Comparison of ENCODE assay signal across 7 mouse cellular contexts in the genomic region with DNA sequence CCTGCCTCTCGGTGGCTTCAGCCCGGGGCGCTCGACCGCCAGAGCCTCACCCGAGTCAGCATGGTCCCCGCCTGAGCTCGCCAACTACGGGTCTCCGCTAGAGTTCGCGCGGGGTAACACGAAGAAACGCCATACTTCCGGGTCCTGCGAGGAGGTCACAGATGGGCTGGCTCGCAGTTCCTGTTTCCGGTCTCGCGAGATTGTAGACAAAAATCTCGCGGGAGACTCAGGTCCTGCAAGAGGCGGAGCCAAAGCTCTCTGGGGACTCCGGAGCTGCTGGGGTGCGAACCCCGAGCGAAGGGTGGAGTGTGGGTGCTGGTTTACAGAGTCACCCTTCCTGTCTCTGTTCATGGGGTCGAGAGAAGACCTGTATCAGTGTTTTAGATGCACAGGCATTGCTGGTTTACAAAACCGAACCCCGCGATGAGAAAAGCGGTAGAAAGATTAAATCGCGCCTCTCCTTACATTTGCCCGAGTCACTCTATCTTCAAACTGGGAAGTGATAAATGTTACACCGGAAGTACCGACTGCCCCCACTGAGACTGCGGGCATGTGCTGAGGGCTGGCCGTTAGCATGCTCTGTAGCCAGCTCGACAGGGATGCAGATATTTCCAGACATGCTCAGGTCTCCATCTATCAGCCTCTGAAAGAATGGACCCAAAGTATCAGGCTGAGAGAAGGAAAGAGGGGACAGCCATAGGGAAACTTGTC. TPM values are rescaled to one million over a fixed set of nuclear protein-coding genes. Genes with fewer than 3 reads are reported as not detected.
A peak's percentile ranks its signal among the peaks of the same experiment; 100 is the strongest.
DNase-seq lines count a peak whose midpoint lies in the region; ATAC-seq lines count a peak whose summit lies in the region.

A gene (minus strand): TSS at position 198 of the 711 bp plus-strand sequence.

- DNase-seq in adrenal gland, adult 2 months = peak; percentile 94
- DNase-seq in embryo, embryonic 11.5 days (ENCODE audit: low read depth, low spot score) = peak; percentile 95
- DNase-seq in gastrocnemius, postnatal 36 days = peak; percentile 83 to 89
- peak; percentile 94 to 97 for DNase-seq in left cerebral cortex, postnatal 25 days (ENCODE audit: low spot score in 2 of 2)
- peak; percentile 94 for DNase-seq in midbrain, embryonic 10.5 days (ENCODE audit: low spot score)
- DNase-seq in right cerebral cortex, postnatal 4 days = peak; percentile 78

- ATAC-seq in intestine, embryonic 15.5 days = peak; percentile 98

- H3K27me3 ChIP-seq in intestine, embryonic 15.5 days (replicated peaks) = no peaks in the 10 kb centered on the region
- no peaks in the 10 kb centered on the region for H3K27me3 ChIP-seq in midbrain, embryonic 10.5 days (ENCODE audit: low read depth, poor library complexity, severe bottlenecking)

- no peaks in the 10 kb centered on the region for H3K36me3 ChIP-seq in intestine, embryonic 15.5 days
- H3K36me3 ChIP-seq in midbrain, embryonic 10.5 days = 0 out of 2 replicates have a peak, but pooled peaks cover 4% of the 10 kb centered on the region

- 0 out of 2 replicates have a peak, but pooled peaks cover 3% of the 10 kb centered on the region for H3K4me1 ChIP-seq in intestine, embryonic 15.5 days (replicated peaks)
- H3K4me1 ChIP-seq in midbrain, embryonic 10.5 days = peaks cover 18% of the 10 kb centered on the region

- intact Hi-C loops in gastrocnemius, postnatal 36 days (cut with DNase I) = no loop called here
- intact Hi-C loops in left cerebral cortex, postnatal 25 days (cut with DNase I) = loop anchor here (2.0 kb wide), 1 partner anchor 40 kb away; no protein-coding TSS in a partner anchor

- peak within 1 kb of the TSS; percentile 76 for H3K4me2 ChIP-seq in intestine, embryonic 15.5 days (replicated peaks)

- peak within 1 kb of the TSS; percentile 83 for H3K27ac ChIP-seq in intestine, embryonic 15.5 days
- peak within 1 kb of the TSS; percentile 94 for H3K27ac ChIP-seq in midbrain, embryonic 10.5 days (replicated peaks)

- H3K9me3 ChIP-seq in intestine, embryonic 15.5 days = no peaks in the 10 kb centered on the region
- no peaks in the 10 kb centered on the region for H3K9me3 ChIP-seq in midbrain, embryonic 10.5 days (replicated peaks)

- peak within 1 kb of the TSS; percentile 56 for H3K4me3 ChIP-seq in intestine, embryonic 15.5 days (replicated peaks)
- peak within 1 kb of the TSS; percentile 87 for H3K4me3 ChIP-seq in midbrain, embryonic 10.5 days

- 2% methylated on average over 41 of the region's 41 CpGs for WGBS in intestine, embryonic 15.5 days
- WGBS in midbrain, embryonic 10.5 days = 3% methylated on average over 41 of the region's 41 CpGs

- H3K9ac ChIP-seq in intestine, embryonic 15.5 days = peak within 1 kb of the TSS; percentile 56

RNA-seq across cellular contexts. Expression of the gene that starts here (rescaled TPM):
- total RNA-seq in adrenal gland, adult 2 months (2021) = 10 to 100 TPM in 1 of 2 experiments, 1 to 10 TPM in 1; 8.7 to 14.2 TPM
- 3.9 and 4.3 TPM in 2 replicates for polyA plus RNA-seq in adrenal gland, adult 2 months (2012; rRNA removed)
- total RNA-seq in gastrocnemius, postnatal 36 days (2021) = 1 to 10 TPM; 6.0 to 6.8 TPM
- 8.8 and 8.9 TPM in 2 replicates for polyA plus RNA-seq in intestine, embryonic 15.5 days (2015; fragmentation: Nextera tagmentation; extraction: Ambion mirVana)
- 1 to 10 TPM; 7.5 to 7.6 TPM for total RNA-seq in left cerebral cortex, postnatal 25 days (2021)
- polyA plus RNA-seq in midbrain, embryonic 10.5 days (2016; fragmentation: Nextera tagmentation; extraction: Ambion mirVana) = 7.8 and 11.3 TPM in 2 replicates

Comparison
In these comparisons a context has a peak if more than half of its experiments do, and no peak if none do; other contexts are left out.
1. Peak in every context shown above with its lines: DNase-seq, ATAC-seq, H3K4me3 ChIP-seq and H3K27ac ChIP-seq.